Mouse (Mus musculus) heart, embryonic 16.5 days (tissue): Measurements from ENCODE around the gene Nmnat2. TPM values are rescaled to one million over a fixed set of nuclear protein-coding genes. Genes with fewer than 3 reads are reported as not detected.
"Not testable (repeated sequence)": the region's sequence is repeated elsewhere in the genome, so short reads cannot be mapped to it uniquely, and the experiment has no call there.

Source experiments
- ATAC-seq: fragments of 200-750 bp; cut with Nextera tagmentation; replicated peaks from 2 replicates; pipeline ENCODE4 v1.8.0; 2017; ENCODE audit warnings: moderate number of reproducible peaks; ENCODE audit not compliant: insufficient read depth, low FRiP score; ENCODE audit errors: extremely low read depth
- H3K27ac ChIP-seq: fragments of 300-500 bp; sonication (generic); 2 replicates; pipeline ENCODE4 v1.5.1; 2014; ENCODE audit warnings: mild to moderate bottlenecking, low read length, control low read depth, moderate library complexity
- H3K27me3 ChIP-seq: fragments of 300-500 bp; sonication (generic); 2 replicates; pipeline ENCODE4 v1.6.1; 2014; ENCODE audit warnings: low read length, mixed read lengths; ENCODE audit not compliant: control insufficient read depth, insufficient read depth
- H3K36me3 ChIP-seq: fragments of 300-500 bp; sonication (generic); 2 replicates; pipeline ENCODE4 v1.6.1; 2014; ENCODE audit not compliant: control insufficient read depth, insufficient read depth
- H3K4me1 ChIP-seq: fragments of 300-500 bp; sonication (generic); 2 replicates; pipeline ENCODE4 v1.6.1; 2014; ENCODE audit warnings: low read length, mixed read lengths; ENCODE audit not compliant: control insufficient read depth, insufficient read depth
- H3K4me2 ChIP-seq: fragments of 300-500 bp; sonication (generic); 2 replicates; pipeline ENCODE4 v1.6.1; 2014; ENCODE audit warnings: low read depth, mild to moderate bottlenecking, control low read depth, low read length
- H3K4me3 ChIP-seq: fragments of 300-500 bp; sonication (generic); 2 replicates; pipeline ENCODE4 v1.5.1; 2014; ENCODE audit warnings: mild to moderate bottlenecking, control low read depth, low read length
- H3K9ac ChIP-seq: fragments of 300-500 bp; sonication (generic); 2 replicates; pipeline ENCODE4 v1.6.1; 2014; ENCODE audit warnings: low read length, control low read depth
- H3K9me3 ChIP-seq: fragments of 300-500 bp; sonication (generic); replicated peaks from 2 replicates; pipeline ENCODE4 v1.6.1; 2016; ENCODE audit warnings: low read length; ENCODE audit not compliant: control insufficient read depth
- WGBS: fragments of 180-500 bp; shearing (Covaris S2); extraction: QIAGEN DNeasy Blood & Tissue Kit; methylation state at CpG from one replicate; pipeline ENCODE4 v1.1.7; 2014; 5-methylcytosine and 5-hydroxymethylcytosine counted together
- polyA plus RNA-seq: library from polyadenylated mRNA; unstranded; fragments of >200 nt; fragmentation: Nextera tagmentation; extraction: Ambion mirVana; gene quantifications from 2 replicates; pipeline ENCODE4 v1.2.1, GENCODE M21; 2015

Gene Nmnat2
- polyA plus RNA-seq, 1 experiment from 2014 or later: 0.58 TPM

- Histone ChIP-seq H3K9me3 (no peaks in the 10 kb centered on the region), H3K27ac (no peak overlapping the region), H3K4me1 (no peaks in the 10 kb centered on the region), H3K4me2 (peak overlapping the region; percentile 60), H3K9ac (peak overlapping the region; percentile 23; the same call in 1 of the 2 replicates), H3K27me3 (peaks cover 15% of the 10 kb centered on the region; the same call in 1 of the 2 replicates), H3K4me3 (peak overlapping the region; percentile 35), H3K36me3 (no peaks in the 10 kb centered on the region)
- 32% methylated on average over 16 of the region's 16 CpGs for WGBS
- no peak; the same call in 1 of the 2 replicates for ATAC-seq
Observed at GRCm38 (mm10) chr1:153071563-153071962, 116.8 kb downstream of the Nmnat2 start.

- H3K4me2 ChIP-seq: peak overlapping the region; percentile 60
- H3K9me3 ChIP-seq: no peaks in the 10 kb centered on the region
- no peak overlapping the region for H3K9ac ChIP-seq
- no peaks in the 10 kb centered on the region for H3K4me1 ChIP-seq
- peaks cover 15% of the 10 kb centered on the region; the same call in 1 of the 2 replicates for H3K27me3 ChIP-seq
- no peak overlapping the region for H3K27ac ChIP-seq
- no peak for ATAC-seq
- 37% methylated on average over 12 of the region's 12 CpGs for WGBS
- peak overlapping the region; percentile 35 for H3K4me3 ChIP-seq
- H3K36me3 ChIP-seq: no peaks in the 10 kb centered on the region
Observed at GRCm38 (mm10) chr1:153071995-153072394, 117.2 kb downstream of the Nmnat2 start.

- H3K36me3 ChIP-seq: no peaks in the 10 kb centered on the region
- no peak overlapping the region for H3K9ac ChIP-seq
- H3K4me3 ChIP-seq: no peak overlapping the region
- 67% methylated on average over 10 of the region's 10 CpGs for WGBS
- peak overlapping the region; percentile 11; the same call in 1 of the 2 replicates for H3K4me2 ChIP-seq
- no peaks in the 10 kb centered on the region for H3K4me1 ChIP-seq
- H3K27me3 ChIP-seq: peaks cover 15% of the 10 kb centered on the region; the same call in 1 of the 2 replicates
- H3K9me3 ChIP-seq: no peaks in the 10 kb centered on the region
- H3K27ac ChIP-seq: no peak overlapping the region
- ATAC-seq: no peak
Observed at GRCm38 (mm10) chr1:153072711-153073110, 117.9 kb downstream of the Nmnat2 start.

GRCm38 (mm10) chr1:153073441-153073840 is 118.6 kb downstream of the Nmnat2 start:
- Histone ChIP-seq H3K4me2 (no peak overlapping the region), H3K4me3 (no peak overlapping the region), H3K9ac (no peak overlapping the region), H3K27me3 (peaks cover 15% of the 10 kb centered on the region; the same call in 1 of the 2 replicates), H3K9me3 (no peaks in the 10 kb centered on the region), H3K4me1 (no peaks in the 10 kb centered on the region), H3K27ac (no peak overlapping the region), H3K36me3 (no peaks in the 10 kb centered on the region)
- 27% methylated on average over 9 of the region's 9 CpGs for WGBS
- ATAC-seq: no peak

GRCm38 (mm10) chr1:153075087-153075736 is 120.4 kb downstream of the Nmnat2 start:
- no peaks in the 10 kb centered on the region for H3K36me3 ChIP-seq
- no peak overlapping the region for H3K27ac ChIP-seq
- no peaks in the 10 kb centered on the region for H3K4me1 ChIP-seq
- H3K27me3 ChIP-seq: peaks cover 15% of the 10 kb centered on the region; the same call in 1 of the 2 replicates
- ATAC-seq: no peak
- no peak overlapping the region for H3K4me2 ChIP-seq
- H3K4me3 ChIP-seq: no peak overlapping the region
- H3K9me3 ChIP-seq: no peaks in the 10 kb centered on the region
- H3K9ac ChIP-seq: no peak overlapping the region
- 86% methylated on average over 3 of the region's 3 CpGs for WGBS

- WGBS: 52% methylated on average over 6 of the region's 6 CpGs
- Histone ChIP-seq H3K4me2 (no peak overlapping the region), H3K4me3 (no peak overlapping the region), H3K4me1 (no peaks in the 10 kb centered on the region), H3K27ac (no peak overlapping the region), H3K36me3 (no peaks in the 10 kb centered on the region), H3K27me3 (peaks cover 15% of the 10 kb centered on the region; the same call in 1 of the 2 replicates), H3K9ac (no peak overlapping the region), H3K9me3 (no peaks in the 10 kb centered on the region)
- ATAC-seq: no peak
Observed at GRCm38 (mm10) chr1:153075955-153076354, 121.2 kb downstream of the Nmnat2 start.

- not testable (repeated sequence) for H3K4me3 ChIP-seq, ATAC-seq, H3K36me3 ChIP-seq
Observed at GRCm38 (mm10) chr1:153083233-153083632, 128.4 kb downstream of the Nmnat2 start.

GRCm38 (mm10) chr1:153084191-153084590 is 129.4 kb downstream of the Nmnat2 start:
- H3K9ac ChIP-seq: no peak overlapping the region
- 0 out of 2 replicates have a peak, but pooled peaks have one; percentile 32 for ATAC-seq
- no peaks in the 10 kb centered on the region for H3K27me3 ChIP-seq
- H3K9me3 ChIP-seq: no peaks in the 10 kb centered on the region
- no peak overlapping the region for H3K4me3 ChIP-seq
- H3K4me2 ChIP-seq: no peak overlapping the region
- H3K4me1 ChIP-seq: peaks cover 9% of the 10 kb centered on the region
- no peak overlapping the region; the same call in 1 of the 2 replicates for H3K27ac ChIP-seq
- no peaks in the 10 kb centered on the region for H3K36me3 ChIP-seq
- WGBS: 16% methylated on average over 6 of the region's 6 CpGs

More at GRCm38 (mm10) chr1:153083233-153083632, 128.4 kb downstream of the Nmnat2 start:
- H3K9me3 ChIP-seq, H3K27ac ChIP-seq, H3K4me2 ChIP-seq, H3K27me3 ChIP-seq, H3K9ac ChIP-seq, H3K4me1 ChIP-seq: not testable (repeated sequence)
- WGBS: 78% methylated on average over 8 of the region's 14 CpGs

GRCm38 (mm10) chr1:153085198-153085597 is 130.4 kb downstream of the Nmnat2 start:
- WGBS: 83% methylated on average over 5 of the region's 5 CpGs
- Histone ChIP-seq H3K27me3 (no peaks in the 10 kb centered on the region), H3K4me2 (no peak overlapping the region), H3K27ac (no peak overlapping the region), H3K4me3 (no peak overlapping the region), H3K4me1 (peaks cover 9% of the 10 kb centered on the region), H3K36me3 (no peaks in the 10 kb centered on the region), H3K9me3 (no peaks in the 10 kb centered on the region), H3K9ac (no peak overlapping the region)
- no peak for ATAC-seq
